Mouse (Mus musculus): ENCODE data around the gene Tatdn3.

Gene Tatdn3

GRCm38 (mm10) chr1:191062781-191063485 is at the start of gene Tatdn3, which contains the start of gene Nsl1:
Gene Tatdn3 (minus strand): TSS chr1:191062932.
Gene Nsl1 (plus strand): TSS chr1:191063012.
- peak; percentile 93 for DNase-seq (ENCODE audit: low read depth, low spot score)

- peak; percentile 67 for DNase-seq (ENCODE audit: low read depth, low spot score)
These were observed 48.4 kb upstream of the Tatdn3 start for GRCm38 (mm10) chr1:191111146-191111545.

- DNase-seq (ENCODE audit: low read depth, low spot score) = peak; percentile 51
These were observed 47.2 kb upstream of the Tatdn3 start for GRCm38 (mm10) chr1:191109907-191110306.

- DNase-seq (ENCODE audit: low read depth, low spot score) = no peak
These were observed 44.6 kb upstream of the Tatdn3 start for GRCm38 (mm10) chr1:191107306-191107705.

- DNase-seq (ENCODE audit: low read depth, low spot score) = no peak
These were observed 42.5 kb upstream of the Tatdn3 start for GRCm38 (mm10) chr1:191105246-191105645.

GRCm38 (mm10) chr1:191102730-191103370 is 40.1 kb upstream of the Tatdn3 start:
- no peak for DNase-seq (ENCODE audit: low read depth, low spot score)

- DNase-seq (ENCODE audit: low read depth, low spot score) = no peak
These were observed 37.1 kb upstream of the Tatdn3 start for GRCm38 (mm10) chr1:191099772-191100291.

GRCm38 (mm10) chr1:191099114-191099513 is 36.4 kb upstream of the Tatdn3 start:
- no peak for DNase-seq (ENCODE audit: low read depth, low spot score)

GRCm38 (mm10) chr1:191097802-191098747 is 35.3 kb upstream of the Tatdn3 start, which contains the start of gene Batf3:
Gene Batf3 (plus strand): TSS chr1:191097847.
- no peak for DNase-seq (ENCODE audit: low read depth, low spot score)

GRCm38 (mm10) chr1:191096871-191097681 is 34.3 kb upstream of the Tatdn3 start:
- no peak for DNase-seq (ENCODE audit: low read depth, low spot score)

GRCm38 (mm10) chr1:191095019-191095418 is 32.3 kb upstream of the Tatdn3 start:
- peak; percentile 50 for DNase-seq (ENCODE audit: low read depth, low spot score)

- DNase-seq (ENCODE audit: low read depth, low spot score) = no peak
These were observed 30.8 kb upstream of the Tatdn3 start for GRCm38 (mm10) chr1:191093578-191093977.

GRCm38 (mm10) chr1:191092050-191092449 is 29.3 kb upstream of the Tatdn3 start:
- DNase-seq (ENCODE audit: low read depth, low spot score) = no peak

GRCm38 (mm10) chr1:191089355-191089754 is 26.6 kb upstream of the Tatdn3 start:
- no peak for DNase-seq (ENCODE audit: low read depth, low spot score)

- no peak for DNase-seq (ENCODE audit: low read depth, low spot score)
These were observed 25.2 kb upstream of the Tatdn3 start for GRCm38 (mm10) chr1:191087955-191088354.

- no peak for DNase-seq (ENCODE audit: low read depth, low spot score)
These were observed 24.2 kb upstream of the Tatdn3 start for GRCm38 (mm10) chr1:191086960-191087359.

GRCm38 (mm10) chr1:191086304-191086878 is 23.7 kb upstream of the Tatdn3 start:
- no peak for DNase-seq (ENCODE audit: low read depth, low spot score)

- no peak for DNase-seq (ENCODE audit: low read depth, low spot score)
These were observed 22.9 kb upstream of the Tatdn3 start for GRCm38 (mm10) chr1:191085597-191085996.

GRCm38 (mm10) chr1:191084951-191085559 is 22.3 kb upstream of the Tatdn3 start:
- DNase-seq (ENCODE audit: low read depth, low spot score) = peak; percentile 41

- no peak for DNase-seq (ENCODE audit: low read depth, low spot score)
These were observed 20.5 kb upstream of the Tatdn3 start for GRCm38 (mm10) chr1:191083230-191083629.

Data from A20 (cell line).